Mouse (Mus musculus) mesoderm, embryonic 11.5 days (tissue): ENCODE measurements around the gene Arid1b.

Experiments
- DNase-seq: peaks from one replicate; pipeline ENCODE4 v3.0.0-alpha.2; 2012; ENCODE audit warnings: low read depth, low spot score

Arid1b gene

DNA sequence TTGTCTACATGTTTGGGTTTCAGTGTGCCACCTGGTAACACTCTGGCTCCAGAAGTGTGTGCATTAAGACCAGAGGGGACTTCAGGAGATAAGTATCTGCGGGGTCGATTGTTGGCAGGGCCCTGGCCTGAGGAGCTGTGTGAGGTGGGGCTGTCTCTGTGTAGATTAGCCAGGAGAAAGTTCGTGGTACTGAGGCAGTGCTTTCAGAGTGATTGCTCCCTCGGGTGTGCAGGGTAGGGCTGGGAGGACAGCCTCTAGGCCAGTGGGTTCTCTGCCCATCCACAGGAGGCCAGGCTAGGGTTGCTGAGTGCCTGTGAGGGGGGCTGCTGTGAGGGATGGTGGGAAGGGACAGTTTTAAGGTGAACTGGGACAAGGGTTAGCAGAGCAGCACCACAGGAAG lies 63.2 kb downstream of the Arid1b start:
- DNase-seq, result no peak

DNA sequence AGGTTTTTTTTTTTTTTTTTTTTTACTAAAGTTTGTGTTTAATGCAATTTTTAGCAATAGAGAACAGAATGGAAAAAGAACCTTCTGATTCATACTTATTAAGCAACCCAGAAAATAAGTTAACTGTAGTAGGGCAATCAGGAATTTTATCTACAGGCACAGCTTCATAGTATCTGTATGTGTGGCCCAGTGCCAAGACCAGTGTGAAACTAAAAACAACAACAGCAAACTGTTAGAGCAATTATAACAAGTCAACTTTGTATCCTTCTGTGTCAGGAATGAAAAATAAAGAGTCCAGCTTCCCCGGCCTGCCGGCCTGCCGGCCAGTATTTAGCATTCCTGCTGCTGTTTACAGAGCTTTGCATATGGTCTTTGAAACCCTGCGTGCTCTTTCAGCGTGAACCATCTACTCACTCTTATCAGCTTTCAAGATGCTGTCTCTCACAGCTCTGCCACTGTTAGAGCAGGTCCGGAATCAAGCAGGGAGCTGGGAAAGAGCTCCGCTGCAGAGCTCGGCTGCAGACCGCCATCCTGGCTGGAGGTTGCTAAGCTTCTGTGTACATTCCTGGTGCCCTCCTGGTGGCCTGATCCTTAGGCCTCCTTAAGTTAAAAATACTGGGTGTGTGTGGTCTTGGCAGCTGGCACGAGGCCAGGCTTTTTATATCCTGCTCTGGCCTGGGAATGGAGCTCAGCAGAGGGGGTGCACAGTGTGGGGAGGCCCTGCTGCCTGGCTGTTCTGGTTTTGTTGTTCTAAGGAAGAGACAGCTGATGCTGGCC lies 64.0 kb downstream of the Arid1b start:
- peak; percentile 86 for DNase-seq

DNA sequence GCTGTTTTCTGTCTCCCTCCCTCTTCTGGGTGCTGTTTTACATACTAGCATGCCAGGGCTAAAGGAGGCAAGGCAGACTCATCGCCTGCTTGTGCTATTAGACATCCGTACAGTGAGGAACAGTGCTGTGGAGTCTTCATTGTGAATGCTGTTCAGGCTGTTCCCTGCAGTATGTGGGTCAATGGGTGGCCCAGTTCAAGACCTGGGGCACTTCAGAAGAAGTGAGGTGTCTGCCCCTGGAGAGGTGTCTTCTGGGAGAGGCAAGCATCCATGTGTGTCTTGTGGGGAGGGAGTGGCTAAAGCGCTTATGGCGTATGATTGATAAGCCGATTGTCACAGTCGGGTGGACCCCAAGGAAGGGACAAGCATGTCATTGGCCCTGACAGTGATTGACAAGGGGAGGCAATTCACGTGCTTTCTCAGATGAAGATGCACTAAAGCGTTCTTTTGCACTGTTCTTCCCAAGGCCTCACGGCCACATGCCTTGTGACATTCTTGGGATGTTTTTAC lies 65.0 kb downstream of the Arid1b start:
- DNase-seq, result no peak

DNA sequence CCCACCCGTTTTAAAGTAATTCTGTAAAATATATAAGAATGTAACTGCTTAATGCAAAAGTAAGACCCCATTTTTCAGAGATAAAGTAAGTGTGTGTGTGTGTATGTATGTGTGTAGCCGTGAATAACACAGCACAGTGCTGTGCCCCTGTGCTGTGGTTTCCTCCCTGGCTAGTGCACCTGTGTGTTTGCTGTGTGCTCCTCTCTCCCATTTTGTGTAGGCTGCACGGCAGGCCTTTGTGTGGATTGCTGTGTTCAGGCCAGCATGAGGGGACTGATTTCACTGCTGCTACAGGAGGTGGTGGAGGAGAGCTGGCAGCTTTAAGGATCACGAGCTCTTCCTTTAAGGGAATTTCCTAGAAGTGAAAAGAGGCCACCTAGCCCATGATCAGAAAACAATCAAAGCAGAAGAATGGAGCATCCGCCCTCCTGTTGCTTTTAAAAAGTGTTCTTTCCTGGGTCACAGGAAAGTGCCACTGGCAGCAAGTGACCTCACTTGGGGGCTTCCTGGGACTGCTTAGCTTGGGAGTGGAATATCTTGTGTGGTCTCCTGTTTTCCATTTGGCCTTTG lies 66.5 kb downstream of the Arid1b start:
- DNase-seq, result no peak

DNA sequence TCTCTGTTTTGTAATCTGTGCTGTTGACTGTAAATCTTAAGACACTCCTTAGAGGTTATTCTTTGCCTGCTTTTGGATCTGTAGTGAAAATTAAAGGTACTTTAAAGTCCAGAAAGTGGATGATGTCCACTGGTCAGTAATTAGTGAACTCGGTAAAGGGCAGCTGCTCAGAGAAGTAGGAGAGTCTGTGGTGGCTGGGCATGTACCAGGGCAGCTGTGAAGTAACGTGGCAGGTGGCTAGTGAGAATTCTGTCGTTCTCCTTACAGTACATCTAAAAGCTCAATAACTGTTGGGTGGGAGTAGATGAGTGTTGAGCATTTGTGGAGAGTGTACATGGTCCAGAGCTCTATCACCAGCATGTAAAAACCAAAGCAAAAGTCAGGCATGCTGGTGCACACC lies 67.1 kb downstream of the Arid1b start:
- no peak for DNase-seq

DNA sequence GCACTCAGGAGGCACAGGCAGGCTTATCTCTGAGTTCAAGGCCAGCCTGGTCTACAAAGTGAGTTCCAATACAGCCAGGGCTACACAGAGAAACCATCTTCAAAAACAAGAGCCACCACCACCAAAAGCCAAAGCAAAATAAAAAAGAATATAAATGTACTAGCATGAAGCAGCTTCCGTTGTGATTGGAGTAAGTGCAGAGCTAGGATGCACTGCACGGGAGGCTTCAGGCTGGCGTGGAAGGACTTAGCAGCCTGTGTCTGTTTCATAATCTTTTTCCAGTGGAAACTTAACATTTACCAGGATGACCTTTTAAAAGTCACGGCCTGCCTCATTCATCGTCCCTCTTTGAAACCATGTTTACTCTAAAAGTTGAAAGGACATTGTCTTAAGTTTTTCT lies 67.5 kb downstream of the Arid1b start:
- no peak for DNase-seq

DNA sequence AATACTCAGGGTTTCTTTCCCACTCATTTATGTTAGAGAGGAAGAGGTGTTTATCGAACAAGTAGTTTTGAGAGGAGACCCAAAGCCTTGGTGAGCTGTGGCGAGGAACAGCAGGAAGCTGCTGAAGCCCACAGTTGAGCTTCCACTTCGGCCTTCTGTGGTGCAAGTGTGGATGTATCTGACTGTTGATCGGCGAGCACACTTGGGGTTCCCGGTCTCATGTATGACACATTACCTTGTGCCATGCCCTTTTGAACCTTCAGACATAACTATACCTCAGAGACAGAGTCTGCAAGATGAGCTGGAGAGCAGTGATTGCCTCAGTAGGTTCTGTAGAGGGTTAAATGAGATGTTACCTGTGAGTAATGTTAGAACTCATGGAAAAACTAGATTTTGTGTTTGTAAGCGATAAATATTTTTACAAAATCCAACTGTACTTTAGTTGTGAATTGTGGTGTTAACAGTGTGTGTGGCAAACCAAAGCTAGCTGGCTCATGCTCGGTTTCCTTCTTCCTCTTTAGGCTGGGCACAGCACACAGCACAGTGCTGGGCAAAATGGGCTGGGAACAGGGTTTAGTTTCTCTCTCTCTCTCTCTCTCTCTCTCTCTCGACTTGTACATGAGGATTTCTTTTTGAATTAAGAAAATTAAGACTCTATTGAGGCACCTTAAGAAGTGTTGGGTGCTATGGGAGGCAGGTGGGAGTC lies 69.5 kb downstream of the Arid1b start:
- no peak for DNase-seq

DNA sequence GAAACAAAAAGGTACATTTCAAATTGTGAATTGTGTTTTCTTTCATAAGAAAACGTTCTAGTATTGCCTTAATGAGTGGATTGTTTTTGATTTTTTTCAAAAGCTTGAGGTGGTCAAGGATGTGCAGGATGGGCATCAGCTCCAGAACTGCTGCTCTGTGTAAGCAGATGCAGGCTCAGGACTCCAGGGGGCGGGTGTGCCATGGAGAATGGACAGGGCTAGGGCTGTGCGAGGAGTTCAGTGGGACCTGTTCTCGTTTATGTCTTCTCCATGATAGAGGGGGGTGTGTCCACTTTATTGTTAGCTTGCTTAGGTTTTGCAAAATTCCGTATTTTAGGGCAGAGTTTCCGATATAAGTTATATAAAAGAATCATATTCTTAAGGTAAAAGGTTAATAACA lies 70.6 kb downstream of the Arid1b start:
- no peak for DNase-seq

DNA sequence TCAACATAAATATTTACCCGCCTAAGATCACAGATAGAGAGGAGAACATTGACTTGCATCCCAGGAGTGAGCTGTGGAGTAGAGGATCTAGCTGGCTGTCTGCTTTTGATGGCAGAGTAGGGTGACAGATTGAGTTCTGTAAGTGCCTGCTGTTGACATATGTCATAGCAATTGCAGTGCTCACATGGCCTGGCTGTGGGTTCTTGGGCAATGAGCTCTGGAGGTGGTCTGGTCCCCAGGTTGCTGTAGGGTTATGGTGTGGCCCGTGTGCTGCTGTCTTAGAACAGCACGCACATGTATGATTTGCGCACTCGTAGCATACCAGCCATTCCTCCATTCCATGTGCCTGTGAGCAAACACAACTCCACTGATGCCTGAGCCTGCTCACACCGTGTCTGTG lies 71.1 kb downstream of the Arid1b start:
- no peak for DNase-seq

DNA sequence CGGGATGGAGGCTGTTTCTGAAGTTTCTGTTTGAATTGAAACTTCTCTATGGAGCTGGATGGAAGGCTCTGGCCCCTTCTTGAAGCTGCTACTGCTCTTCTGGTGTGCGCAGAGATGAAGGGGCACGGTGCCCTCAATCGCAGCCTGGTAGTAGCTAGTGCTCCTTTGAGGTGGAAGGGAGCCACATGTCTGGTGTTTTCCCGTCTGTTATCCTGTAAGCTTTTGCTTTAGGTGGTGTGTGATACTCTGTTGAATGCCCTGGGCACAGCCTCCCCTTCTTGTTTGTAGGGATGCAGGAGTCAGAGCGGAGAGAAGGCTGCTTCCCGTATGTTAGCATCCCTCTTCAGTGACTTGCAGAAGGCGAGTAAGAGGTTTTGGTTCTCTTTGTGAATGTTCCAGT lies 72.7 kb downstream of the Arid1b start:
- DNase-seq, result no peak

DNA sequence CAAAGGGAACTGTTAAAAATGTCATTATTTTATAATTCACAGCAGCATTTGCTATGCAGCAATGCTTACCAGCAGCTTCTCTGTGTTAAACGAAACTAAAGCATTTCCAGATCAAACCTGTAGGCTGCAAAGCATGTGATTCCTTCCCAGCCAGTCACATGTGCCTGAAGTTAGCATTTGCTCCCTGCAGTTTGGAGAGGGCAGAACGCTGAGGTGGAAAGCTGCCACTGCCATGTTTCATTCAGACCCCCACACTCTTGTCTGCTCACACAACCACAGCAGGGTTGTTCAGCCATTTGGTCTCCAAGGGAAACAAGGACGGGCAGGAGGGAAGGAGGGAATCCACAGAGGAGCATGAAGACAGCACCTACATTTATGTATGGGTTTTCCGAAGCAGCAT lies 73.1 kb downstream of the Arid1b start:
- DNase-seq, result no peak

DNA sequence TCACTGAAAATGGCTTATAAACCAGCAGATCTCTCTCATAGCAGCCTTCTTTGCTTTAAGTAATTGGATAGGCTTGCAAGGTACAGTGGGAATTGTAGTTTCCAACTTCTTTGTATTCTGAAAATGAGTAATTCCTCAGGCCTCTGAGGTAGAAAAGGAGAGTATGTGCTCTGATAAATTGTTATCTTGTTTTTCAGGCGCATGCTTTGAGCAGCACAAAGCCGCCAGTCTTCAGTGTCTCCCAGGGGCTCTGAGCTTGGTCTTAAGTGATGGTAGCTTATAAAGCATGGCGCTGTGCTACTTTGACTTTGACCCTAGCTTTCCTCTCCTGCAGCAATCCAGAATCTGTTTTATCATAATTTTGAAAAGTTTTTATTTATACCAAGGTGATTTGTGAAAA lies 76.3 kb downstream of the Arid1b start:
- DNase-seq, result no peak

DNA sequence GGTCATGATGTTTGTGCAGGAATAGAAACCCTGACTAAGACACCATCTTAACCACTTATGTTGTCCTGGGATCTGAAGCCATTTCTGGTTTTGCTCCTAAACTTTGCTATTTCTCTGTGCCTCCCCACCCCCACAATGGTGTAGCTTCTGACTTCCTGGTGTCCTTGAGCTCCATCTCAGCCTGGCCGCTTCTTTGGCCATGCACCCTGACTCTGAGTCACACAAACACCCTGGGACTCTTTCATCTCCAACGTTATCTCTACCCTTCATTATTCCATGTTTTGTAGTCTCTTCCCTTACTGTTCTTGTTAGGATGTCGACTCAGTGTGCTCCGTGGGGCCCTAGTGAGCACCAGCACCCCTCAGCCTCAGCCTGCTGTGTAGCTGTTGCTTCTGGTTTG lies 78.4 kb downstream of the Arid1b start:
- no peak for DNase-seq

DNA sequence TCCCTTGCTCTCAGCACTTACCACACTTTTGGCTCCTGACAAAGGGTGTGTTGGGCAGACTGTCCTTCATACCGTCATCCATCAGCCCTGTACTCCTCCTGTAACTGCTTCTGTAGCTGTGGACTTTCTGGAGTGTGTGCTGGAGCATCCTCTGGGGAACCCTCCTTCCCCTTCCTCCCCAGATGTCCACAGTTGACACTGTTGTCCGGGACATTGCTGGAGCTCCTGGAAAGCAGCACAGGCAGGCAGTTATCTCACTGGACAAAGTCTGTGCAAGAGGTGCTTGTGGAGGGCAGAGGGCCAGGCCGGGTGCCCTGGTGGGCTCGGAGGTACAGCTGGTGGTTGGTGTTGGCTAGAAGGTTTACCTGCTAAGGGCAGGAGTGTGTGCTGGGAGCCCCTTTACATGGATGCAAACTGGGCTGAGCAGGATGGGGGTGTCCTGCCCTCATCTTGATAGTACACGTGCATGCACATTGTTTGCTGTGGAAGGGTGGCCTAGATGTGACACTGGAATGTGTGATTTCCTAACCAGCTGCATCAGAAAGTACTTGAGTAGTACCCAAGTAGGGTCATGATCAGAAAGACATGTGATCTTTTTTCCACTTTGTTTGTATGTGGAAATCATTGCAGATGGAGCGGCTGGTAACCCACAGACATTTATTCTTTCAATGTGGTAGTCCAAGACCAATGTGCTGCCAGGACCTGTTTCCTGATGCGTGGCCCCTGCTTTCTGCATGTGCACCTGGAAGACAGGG lies 80.8 kb downstream of the Arid1b start:
- DNase-seq, result no peak

DNA sequence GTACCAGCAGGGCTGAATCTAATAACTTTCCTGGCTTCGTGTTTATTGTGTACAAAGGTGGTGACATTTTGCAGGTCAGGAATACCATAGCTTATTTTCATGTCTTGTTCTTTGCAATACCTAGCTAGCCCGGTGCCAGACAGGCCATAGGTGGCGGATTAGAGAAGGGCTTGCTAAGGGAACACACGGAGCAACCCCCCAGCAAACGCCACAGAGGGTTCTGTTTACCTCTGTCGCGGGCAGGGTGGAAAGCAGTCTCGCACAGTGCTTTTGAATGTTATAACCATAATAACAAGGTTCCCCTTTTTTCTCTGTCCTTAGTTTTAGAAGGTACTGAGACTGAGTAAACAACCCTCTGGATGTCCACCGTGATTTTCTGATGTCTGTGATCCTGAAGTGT lies 83.9 kb downstream of the Arid1b start:
- DNase-seq, result no peak

DNA sequence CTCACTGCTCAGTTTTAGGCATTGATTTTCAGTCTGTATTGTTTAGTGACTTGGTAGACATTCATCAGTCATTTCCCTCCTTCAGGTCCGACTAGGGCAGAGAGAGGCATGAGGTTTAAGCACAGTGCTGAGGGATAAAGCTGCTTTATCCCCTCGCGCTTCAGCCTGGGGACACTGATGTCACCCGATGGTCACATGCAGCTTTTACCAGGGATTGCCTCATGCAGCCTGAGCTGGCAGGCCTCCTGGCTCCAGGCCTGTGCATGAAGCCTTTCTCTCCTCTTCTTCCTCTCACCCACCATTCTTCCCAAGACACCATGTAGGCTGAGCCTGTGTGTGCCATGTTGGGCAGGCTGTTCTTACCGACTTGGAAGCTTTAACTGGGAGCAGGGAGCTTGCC lies 84.4 kb downstream of the Arid1b start:
- DNase-seq, result no peak

DNA sequence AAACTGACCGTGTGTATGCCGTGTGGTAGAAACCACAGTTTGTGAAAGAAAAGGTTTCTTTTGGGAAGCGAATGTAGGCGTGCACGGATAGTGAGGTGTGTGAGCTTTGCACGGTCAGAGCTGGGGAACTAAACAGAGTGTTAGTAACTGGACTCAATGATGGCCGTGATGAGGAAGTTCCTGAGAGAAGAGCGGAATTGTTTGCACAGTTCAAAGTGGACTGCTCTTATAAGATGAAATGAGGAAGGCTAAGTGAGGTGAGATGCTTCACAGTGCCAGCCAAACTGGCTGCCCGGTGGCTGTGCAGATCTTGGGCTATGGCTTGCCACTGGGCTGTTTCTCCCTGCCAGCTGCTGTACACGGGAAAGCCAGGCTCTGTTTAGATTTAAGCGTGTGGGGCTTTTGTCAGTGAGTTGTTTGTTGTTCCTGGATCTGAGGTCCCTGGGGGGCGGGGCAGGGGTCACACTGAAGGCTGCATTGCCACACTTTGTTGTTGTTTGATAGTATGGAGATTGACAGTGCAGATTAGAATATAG lies 86.8 kb downstream of the Arid1b start:
- no peak for DNase-seq

DNA sequence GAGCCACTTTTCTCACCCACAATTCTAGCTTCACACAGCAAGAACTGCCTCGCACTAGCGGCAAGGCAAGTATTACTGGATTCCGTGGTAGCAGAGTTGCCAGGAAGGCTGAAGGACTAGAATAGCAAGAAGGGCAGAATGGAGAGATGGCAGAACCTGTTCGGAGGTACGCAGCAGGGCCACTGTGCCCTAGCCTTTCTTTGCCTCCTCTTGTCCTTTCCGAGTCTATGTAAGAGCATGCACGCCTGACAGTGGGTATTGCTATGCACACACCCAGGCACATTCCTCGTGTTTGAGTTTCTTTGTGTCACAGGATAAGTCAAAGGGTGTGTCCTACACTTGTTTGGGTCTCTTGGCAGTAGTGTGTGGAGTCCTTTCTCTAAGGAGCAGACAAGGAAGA lies 88.1 kb downstream of the Arid1b start:
- DNase-seq, result no peak

DNA sequence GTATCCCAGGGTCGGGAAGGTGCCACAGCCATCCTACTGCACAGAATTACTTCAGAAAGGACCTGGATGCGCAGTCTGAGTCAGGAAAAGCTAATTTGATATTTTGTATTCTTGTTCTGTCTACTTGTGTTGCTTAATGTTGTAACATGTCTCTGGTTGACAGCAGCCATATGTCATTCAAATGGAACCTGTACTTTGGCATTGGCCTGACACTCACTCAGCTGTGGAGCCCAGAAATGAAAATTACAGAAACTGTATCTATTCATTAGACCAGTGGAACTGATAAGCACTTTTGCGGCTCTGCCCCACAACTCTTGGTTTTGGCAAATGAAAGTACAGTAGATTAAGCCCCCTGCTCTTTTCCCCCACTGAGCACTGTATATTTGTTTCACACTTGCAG lies 89.4 kb downstream of the Arid1b start:
- no peak for DNase-seq

DNA sequence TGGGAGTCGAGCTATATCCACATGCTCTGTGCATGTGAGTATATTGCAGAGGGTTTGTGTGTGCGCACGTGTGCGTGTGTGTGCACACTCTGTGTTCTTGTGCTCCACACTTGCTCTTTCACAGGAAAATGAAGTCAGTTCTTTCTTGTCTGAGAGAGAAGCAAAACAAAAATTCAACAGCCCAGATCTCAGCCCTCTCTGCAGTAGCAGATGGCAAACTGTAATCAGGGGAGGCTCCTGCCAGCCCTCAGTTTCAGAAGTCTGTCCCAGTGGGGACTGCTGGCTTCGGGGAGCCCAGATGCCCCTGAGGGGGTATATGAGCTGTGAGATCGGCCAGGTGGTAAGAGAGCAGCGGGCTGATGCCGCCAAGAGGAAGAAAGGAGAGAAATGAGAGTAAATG lies 90.0 kb downstream of the Arid1b start:
- no peak for DNase-seq

DNA sequence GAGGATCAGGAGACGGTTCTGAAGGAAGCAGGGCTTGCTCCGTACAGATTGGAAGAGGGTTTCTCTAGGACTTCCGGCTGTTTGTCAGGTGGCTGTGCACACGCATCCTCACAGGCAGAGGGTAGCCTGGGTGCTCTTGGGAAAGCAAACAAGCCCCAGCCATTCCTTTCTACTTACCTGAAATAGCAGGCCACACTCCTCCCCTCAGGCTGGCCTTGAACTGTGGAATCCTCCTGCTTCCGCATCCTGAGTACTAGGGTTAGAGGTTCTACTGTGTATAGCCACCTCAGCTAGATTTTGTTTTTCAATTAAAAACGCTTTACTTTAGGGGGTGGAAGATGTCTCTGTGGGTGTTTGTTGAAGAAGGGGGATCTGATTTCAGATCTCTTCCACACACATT lies 90.9 kb downstream of the Arid1b start:
- no peak for DNase-seq

DNA sequence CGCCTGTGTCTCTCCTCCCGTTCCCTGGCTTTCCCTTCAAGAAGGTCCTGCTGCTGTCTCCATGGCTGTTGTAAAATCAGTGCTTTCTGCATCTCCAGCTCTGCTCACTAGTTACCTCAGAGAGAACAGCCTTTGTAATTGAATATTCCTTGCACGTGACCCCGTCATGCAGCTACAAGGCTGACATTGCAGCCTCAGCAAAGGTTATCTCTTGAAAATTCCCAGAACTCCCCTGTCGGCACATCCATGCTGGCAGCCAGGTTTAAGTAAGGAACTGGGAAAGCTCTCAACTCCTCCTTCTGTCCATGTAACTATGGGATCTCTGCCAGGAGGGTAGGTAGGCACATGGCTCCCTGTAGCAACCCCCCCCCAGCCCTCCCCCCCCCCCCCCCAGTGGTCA lies 91.8 kb downstream of the Arid1b start:
- no peak for DNase-seq
